Mouse (Mus musculus) E14TG2a.4 (cell line): ENCODE data around the gene Gm38392.
"Not testable (repeated sequence)": the region's sequence is repeated elsewhere in the genome, so short reads cannot be mapped to it uniquely, and the experiment has no call there.

Source experiments
- H3K27me3 ChIP-seq: 2 replicates; pipeline ENCODE4 v1.6.1; 2014; ENCODE audit warnings: low read length, control low read depth; ENCODE audit not compliant: insufficient read depth
- H3K36me3 ChIP-seq: 2 replicates; pipeline ENCODE4 v1.6.1; 2014; ENCODE audit warnings: low read length, control low read depth; ENCODE audit not compliant: insufficient read depth
- H3K4me1 ChIP-seq: replicated peaks from 2 replicates; pipeline ENCODE4 v1.6.1; 2014; ENCODE audit warnings: low read depth, low read length, control low read depth
- H3K4me3 ChIP-seq: replicated peaks from 2 replicates; pipeline ENCODE4 v1.5.1; 2014; ENCODE audit warnings: mild to moderate bottlenecking, low read length
- H3K9me3 ChIP-seq: 2 replicates; pipeline ENCODE4 v1.6.1; 2014; ENCODE audit warnings: low read length, control low read depth
- CTCF ChIP-seq: conservative IDR thresholded peaks from 2 replicates; pipeline ENCODE4 v1.5.1; 2014; ENCODE audit warnings: low read length
- NANOG ChIP-seq: IDR thresholded peaks from 2 replicates; pipeline ENCODE4 v1.6.1; 2014; ENCODE audit warnings: borderline replicate concordance, low read length, mixed read lengths
- POU5F1 ChIP-seq: IDR thresholded peaks from 2 replicates; pipeline ENCODE4 v1.6.1; 2014; ENCODE audit warnings: low read length, borderline replicate concordance

Gene Gm38392

GRCm38 (mm10) chr3:88299172-88299571 lies 12.2 kb upstream of the Gm38392 start:
- Histone ChIP-seq H3K27me3 (no peaks in the 10 kb centered on the region), H3K36me3 (peaks cover 68% of the 10 kb centered on the region), H3K4me1 (peaks cover 68% of the 10 kb centered on the region), H3K9me3 (no peaks in the 10 kb centered on the region), H3K4me3 (peak overlapping the region; percentile 98)
- TF ChIP-seq NANOG (no peak), CTCF (no peak), POU5F1 (no peak)

GRCm38 (mm10) chr3:88297321-88297851 lies 10.4 kb upstream of the Gm38392 start:
- peaks cover 60% of the 10 kb centered on the region for H3K36me3 ChIP-seq
- H3K4me3 ChIP-seq, result peak overlapping the region; percentile 98
- TF ChIP-seq NANOG (no peak), POU5F1 (no peak), CTCF (no peak)
- no peaks in the 10 kb centered on the region for H3K27me3 ChIP-seq
- H3K4me1 ChIP-seq, result peaks cover 62% of the 10 kb centered on the region
- no peaks in the 10 kb centered on the region for H3K9me3 ChIP-seq

GRCm38 (mm10) chr3:88296561-88297318 lies 9.7 kb upstream of the Gm38392 start, which contains the start of the genes Tsacc and Cct3:
Gene Tsacc (minus strand): TSS chr3:88296999.
Gene Cct3 (plus strand): TSS chr3:88297116.
- no peak for TF ChIP-seq POU5F1
- TF ChIP-seq NANOG, result no peak
- no peak for TF ChIP-seq CTCF
- Histone ChIP-seq H3K4me3 (peak within 1 kb of the TSS; percentile 98), H3K9me3 (no peaks in the 10 kb centered on the region), H3K36me3 (peaks cover 53% of the 10 kb centered on the region), H3K27me3 (no peaks in the 10 kb centered on the region), H3K4me1 (peaks cover 67% of the 10 kb centered on the region)

GRCm38 (mm10) chr3:88296110-88296560 lies 9.1 kb upstream of the Gm38392 start:
- TF ChIP-seq CTCF (no peak), POU5F1 (no peak), NANOG (no peak)
- Histone ChIP-seq H3K27me3 (no peaks in the 10 kb centered on the region), H3K9me3 (no peaks in the 10 kb centered on the region), H3K36me3 (peaks cover 51% of the 10 kb centered on the region), H3K4me3 (peak overlapping the region; percentile 98), H3K4me1 (peaks cover 68% of the 10 kb centered on the region)

GRCm38 (mm10) chr3:88295272-88295671 lies 8.3 kb upstream of the Gm38392 start:
- H3K9me3 ChIP-seq, H3K27me3 ChIP-seq: not testable (repeated sequence)
- Histone ChIP-seq H3K4me1 (peaks cover 63% of the 10 kb centered on the region), H3K36me3 (peaks cover 48% of the 10 kb centered on the region), H3K4me3 (peak overlapping the region; percentile 98)

GRCm38 (mm10) chr3:88291970-88292369 lies 5.0 kb upstream of the Gm38392 start:
- no peak overlapping the region for H3K4me3 ChIP-seq
- no peak for TF ChIP-seq POU5F1
- TF ChIP-seq NANOG, result no peak
- TF ChIP-seq CTCF, result peak; percentile 53
- H3K9me3 ChIP-seq, result no peaks in the 10 kb centered on the region
- no peaks in the 10 kb centered on the region for H3K27me3 ChIP-seq
- H3K36me3 ChIP-seq, result peaks cover 41% of the 10 kb centered on the region
- peaks cover 68% of the 10 kb centered on the region for H3K4me1 ChIP-seq

GRCm38 (mm10) chr3:88288133-88288713 lies 1.2 kb upstream of the Gm38392 start:
- peak; percentile 12; the same call in 1 of the 2 replicates for TF ChIP-seq NANOG
- H3K4me3 ChIP-seq, H3K27me3 ChIP-seq: not testable (repeated sequence)
- H3K36me3 ChIP-seq, result peaks cover 48% of the 10 kb centered on the region
- H3K4me1 ChIP-seq, result peaks cover 57% of the 10 kb centered on the region
- peaks cover 18% of the 10 kb centered on the region for H3K9me3 ChIP-seq

GRCm38 (mm10) chr3:88285565-88285895 lies 1.5 kb downstream of the Gm38392 start:
- H3K27me3 ChIP-seq, H3K4me3 ChIP-seq: not testable (repeated sequence)
- H3K9me3 ChIP-seq, result peaks cover 18% of the 10 kb centered on the region
- H3K36me3 ChIP-seq, result peaks cover 41% of the 10 kb centered on the region
- H3K4me1 ChIP-seq, result peaks cover 65% of the 10 kb centered on the region

GRCm38 (mm10) chr3:88284815-88285564 lies 2.0 kb downstream of the Gm38392 start:
- not testable (repeated sequence) for H3K27me3 ChIP-seq, H3K4me3 ChIP-seq
- Histone ChIP-seq H3K9me3 (peaks cover 18% of the 10 kb centered on the region), H3K4me1 (peaks cover 65% of the 10 kb centered on the region), H3K36me3 (peaks cover 36% of the 10 kb centered on the region)
